Mouse (Mus musculus): ENCODE results near the gene Kcnj10.

Kcnj10 gene

GRCm38 (mm10) chr1:172329616-172330015 lies 11.4 kb upstream of the Kcnj10 start:
- WGBS, result 68% methylated on average over 6 of the region's 6 CpGs

- 33% methylated on average over 8 of the region's 8 CpGs for WGBS
Observed at GRCm38 (mm10) chr1:172331422-172331947, 9.5 kb upstream of the Kcnj10 start.

GRCm38 (mm10) chr1:172332925-172333324 lies 8.1 kb upstream of the Kcnj10 start:
- 98% methylated on average over 2 of the region's 2 CpGs for WGBS

GRCm38 (mm10) chr1:172333512-172333911 lies 7.5 kb upstream of the Kcnj10 start:
- 32% methylated on average over 3 of the region's 3 CpGs for WGBS

- 88% methylated on average over 15 of the region's 15 CpGs for WGBS
Observed at GRCm38 (mm10) chr1:172335804-172336203, 5.2 kb upstream of the Kcnj10 start.

- WGBS, result 37% methylated on average over 2 of the region's 2 CpGs
Observed at GRCm38 (mm10) chr1:172337411-172338185, 3.4 kb upstream of the Kcnj10 start.

- WGBS, result 26% methylated on average over 10 of the region's 10 CpGs
Observed at GRCm38 (mm10) chr1:172341386-172341785, 376 bp downstream of the Kcnj10 start.

GRCm38 (mm10) chr1:172342729-172343128 lies 1.7 kb downstream of the Kcnj10 start:
- 65% methylated on average over 3 of the region's 3 CpGs for WGBS

- WGBS, result 60% methylated on average over 3 of the region's 3 CpGs
Observed at GRCm38 (mm10) chr1:172343914-172344313, 2.9 kb downstream of the Kcnj10 start.

- 76% methylated on average over 7 of the region's 7 CpGs for WGBS
Observed at GRCm38 (mm10) chr1:172344820-172345219, 3.8 kb downstream of the Kcnj10 start.

- 64% methylated on average over 10 of the region's 10 CpGs for WGBS
Observed at GRCm38 (mm10) chr1:172346707-172347106, 5.7 kb downstream of the Kcnj10 start.

GRCm38 (mm10) chr1:172347382-172347781 lies 6.4 kb downstream of the Kcnj10 start:
- 79% methylated on average over 12 of the region's 12 CpGs for WGBS

GRCm38 (mm10) chr1:172349504-172349903 lies 8.5 kb downstream of the Kcnj10 start:
- 62% methylated on average over 5 of the region's 5 CpGs for WGBS

- 23% methylated on average over 19 of the region's 19 CpGs for WGBS
Observed at GRCm38 (mm10) chr1:172349916-172350812, 9.2 kb downstream of the Kcnj10 start.

- WGBS, result 70% methylated on average over 6 of the region's 6 CpGs
Observed at GRCm38 (mm10) chr1:172352001-172352400, 11.0 kb downstream of the Kcnj10 start.

- WGBS, result 68% methylated on average over 3 of the region's 3 CpGs
Observed at GRCm38 (mm10) chr1:172352453-172352852, 11.4 kb downstream of the Kcnj10 start.

GRCm38 (mm10) chr1:172355336-172355735 lies 14.3 kb downstream of the Kcnj10 start:
- 65% methylated on average over 3 of the region's 3 CpGs for WGBS

- WGBS, result 3% methylated on average over 1 of the region's 1 CpGs
Observed at GRCm38 (mm10) chr1:172357550-172357949, 16.5 kb downstream of the Kcnj10 start.

GRCm38 (mm10) chr1:172358341-172358740 lies 17.3 kb downstream of the Kcnj10 start:
- 61% methylated on average over 10 of the region's 10 CpGs for WGBS

GRCm38 (mm10) chr1:172364684-172365083 lies 23.7 kb downstream of the Kcnj10 start:
- 5% methylated on average over 6 of the region's 6 CpGs for WGBS

- 32% methylated on average over 23 of the region's 23 CpGs for WGBS
Observed at GRCm38 (mm10) chr1:172368768-172369418, 27.9 kb downstream of the Kcnj10 start.

GRCm38 (mm10) chr1:172376198-172376667 lies 35.2 kb downstream of the Kcnj10 start, which contains the start of gene Pigm:
Gene Pigm (plus strand): TSS chr1:172376546.
- WGBS, result 1% methylated on average over 37 of the region's 39 CpGs
